Mouse (Mus musculus) lung, embryonic 14.5 days (tissue): ENCODE data around the gene Ccdc115. TPM values are rescaled to one million over a fixed set of nuclear protein-coding genes. Genes with fewer than 3 reads are reported as not detected.

Experiments
- ATAC-seq: fragments of 200-750 bp; cut with Nextera tagmentation; 2 replicates; pipeline ENCODE4 v1.8.0; 2017; ENCODE audit warnings: mild to moderate bottlenecking, moderate TSS enrichment, moderate library complexity; ENCODE audit not compliant: insufficient read depth
- DNase-seq: peaks from one replicate; pipeline ENCODE4 v3.0.0-alpha.2; 2015
- H3K27ac ChIP-seq: fragments of 300-500 bp; sonication (generic); 2 replicates; pipeline ENCODE4 v1.5.1; 2014; ENCODE audit warnings: low read depth, mild to moderate bottlenecking, moderate library complexity
- H3K27me3 ChIP-seq: fragments of 300-500 bp; sonication (generic); 2 replicates; pipeline ENCODE4 v1.6.1; 2014; ENCODE audit warnings: low read length, control low read depth; ENCODE audit not compliant: insufficient read depth
- H3K36me3 ChIP-seq: fragments of 300-500 bp; sonication (generic); 2 replicates; pipeline ENCODE4 v1.6.1; 2014; ENCODE audit warnings: control low read depth; ENCODE audit not compliant: insufficient read depth
- H3K4me1 ChIP-seq: fragments of 300-500 bp; sonication (generic); 2 replicates; pipeline ENCODE4 v1.6.1; 2014; ENCODE audit warnings: antibody characterized with exemption, control low read depth; ENCODE audit not compliant: insufficient read depth
- H3K4me2 ChIP-seq: fragments of 300-500 bp; sonication (generic); 2 replicates; pipeline ENCODE4 v1.6.1; 2014; ENCODE audit warnings: mild to moderate bottlenecking
- H3K4me3 ChIP-seq: fragments of 300-500 bp; sonication (generic); 2 replicates; pipeline ENCODE4 v1.5.1; 2014; ENCODE audit warnings: low read depth, low read length
- H3K9ac ChIP-seq: fragments of 300-500 bp; sonication (generic); 2 replicates; pipeline ENCODE4 v1.6.1; 2014
- H3K9me3 ChIP-seq: fragments of 300-500 bp; sonication (generic); 2 replicates; pipeline ENCODE4 v1.6.1; 2016; ENCODE audit warnings: low read depth, low read length, control low read depth
- CTCF ChIP-seq: IDR thresholded peaks from 2 replicates; pipeline ENCODE4 v1.5.1; 2016; ENCODE audit warnings: antibody characterized with exemption, low read depth
- WGBS: fragments of 180-500 bp; shearing (Covaris S2); extraction: QIAGEN DNeasy Blood & Tissue Kit; methylation state at CpG from one replicate; pipeline ENCODE4 v1.1.7; 2014; 5-methylcytosine and 5-hydroxymethylcytosine counted together
- polyA plus RNA-seq: library from polyadenylated mRNA; unstranded; fragments of >200 nt; fragmentation: Nextera tagmentation; extraction: Ambion mirVana; gene quantifications from 2 replicates; pipeline ENCODE4 v1.2.1, GENCODE M21; 2014

Ccdc115 gene
- polyA plus RNA-seq, 1 experiment from 2014 or later: 50.4 TPM

- ATAC-seq (peak; percentile 9; the same call in 1 of the 2 replicates), DNase-seq (peak; percentile 50)
- 10% methylated on average over 19 of the region's 19 CpGs for WGBS
- no peak for TF ChIP-seq CTCF
- Histone ChIP-seq H3K27me3 (no peaks in the 10 kb centered on the region), H3K9ac (peak overlapping the region; percentile 43), H3K4me3 (peak overlapping the region; percentile 57), H3K36me3 (peaks cover 4% of the 10 kb centered on the region; the same call in 1 of the 2 replicates), H3K27ac (peak overlapping the region; percentile 54; the same call in 1 of the 2 replicates), H3K9me3 (peaks cover 22% of the 10 kb centered on the region), H3K4me1 (peaks cover 5% of the 10 kb centered on the region; the same call in 1 of the 2 replicates), H3K4me2 (peak overlapping the region; percentile 69)
Measured at GRCm38 (mm10) chr1:34433891-34434521, 5.5 kb downstream of the Ccdc115 start.

DNA sequence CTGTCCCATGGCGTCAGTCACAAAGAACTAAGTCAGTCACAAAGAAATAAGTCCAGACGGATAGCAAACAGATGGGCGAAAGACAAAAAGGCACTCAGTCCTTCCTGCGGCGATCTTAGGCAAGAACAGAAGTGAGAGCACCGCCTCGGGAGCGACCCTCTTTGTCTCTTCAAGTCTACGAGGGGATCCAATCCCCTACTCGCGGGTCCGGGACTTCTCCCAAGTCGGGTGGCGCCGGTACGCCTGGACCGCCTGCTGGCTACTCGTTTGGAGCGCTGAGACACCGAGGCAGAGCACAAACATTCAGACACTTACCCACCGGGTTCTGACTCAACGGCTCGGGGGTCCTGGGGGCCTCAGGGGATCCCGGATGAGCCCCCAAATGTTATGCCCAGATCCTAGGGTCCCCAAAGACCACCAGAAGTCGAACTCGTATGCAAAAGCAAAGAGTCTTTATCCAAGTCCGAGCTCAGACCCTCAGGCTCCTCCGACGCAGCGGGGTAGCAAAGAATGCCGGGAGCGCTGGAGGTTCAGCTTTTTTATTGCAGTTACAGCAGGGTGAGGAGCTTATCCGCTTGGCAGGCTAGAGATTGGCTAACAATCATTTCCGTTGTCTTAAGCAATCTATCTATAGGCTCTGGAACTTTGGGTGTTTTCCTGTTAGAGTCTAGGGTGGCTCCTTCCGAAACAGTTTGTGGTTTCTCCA lies 6.5 kb downstream of the Ccdc115 start:
- H3K27me3 ChIP-seq: no peaks in the 10 kb centered on the region
- peak; percentile 30 for ATAC-seq
- peak overlapping the region; percentile 79; the same call in 1 of the 2 replicates for H3K27ac ChIP-seq
- 13% methylated on average over 35 of the region's 35 CpGs for WGBS
- peak overlapping the region; percentile 41 for H3K4me3 ChIP-seq
- no peak for TF ChIP-seq CTCF
- peak overlapping the region; percentile 69 for H3K4me2 ChIP-seq
- peaks cover 4% of the 10 kb centered on the region; the same call in 1 of the 2 replicates for H3K36me3 ChIP-seq
- H3K4me1 ChIP-seq: peaks cover 2% of the 10 kb centered on the region; the same call in 1 of the 2 replicates
- H3K9ac ChIP-seq: peak overlapping the region; percentile 61
- H3K9me3 ChIP-seq: peaks cover 22% of the 10 kb centered on the region
- peak; percentile 78 for DNase-seq

DNA sequence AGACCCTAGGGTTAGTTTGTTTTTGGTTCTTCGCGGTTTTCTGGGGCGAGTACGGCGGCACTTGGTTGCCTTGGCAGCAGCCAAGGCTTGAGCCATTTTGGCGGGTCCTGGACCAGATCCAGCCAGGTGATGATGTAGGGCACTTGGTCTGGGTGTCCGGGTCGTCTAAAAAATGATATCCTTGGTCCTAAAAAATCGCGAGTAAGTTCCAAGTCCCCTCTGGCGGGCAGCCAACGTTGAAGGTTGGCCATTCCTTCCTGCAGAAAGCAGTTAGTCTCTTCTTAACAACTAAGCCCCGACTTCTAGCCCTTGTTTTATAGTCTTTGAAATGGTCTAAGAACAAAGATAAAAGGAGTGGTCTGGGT lies 7.1 kb downstream of the Ccdc115 start:
- Histone ChIP-seq H3K4me2 (peak overlapping the region; percentile 69), H3K4me1 (peaks cover 2% of the 10 kb centered on the region; the same call in 1 of the 2 replicates), H3K36me3 (peaks cover 4% of the 10 kb centered on the region; the same call in 1 of the 2 replicates), H3K9ac (peak overlapping the region; percentile 61), H3K27me3 (no peaks in the 10 kb centered on the region), H3K27ac (0 out of 2 replicates have a peak overlapping the region, but pooled peaks have one; percentile 30), H3K4me3 (peak overlapping the region; percentile 41), H3K9me3 (peaks cover 22% of the 10 kb centered on the region)
- TF ChIP-seq CTCF: no peak
- DNase-seq (peak; percentile 71), ATAC-seq (no peak)
- 53% methylated on average over 13 of the region's 13 CpGs for WGBS

- TF ChIP-seq CTCF: no peak
- DNase-seq (no peak), ATAC-seq (no peak)
- Histone ChIP-seq H3K27me3 (no peaks in the 10 kb centered on the region), H3K36me3 (no peaks in the 10 kb centered on the region), H3K9me3 (peaks cover 22% of the 10 kb centered on the region), H3K9ac (no peak overlapping the region), H3K4me3 (no peak overlapping the region), H3K4me2 (no peak overlapping the region), H3K4me1 (peaks cover 2% of the 10 kb centered on the region; the same call in 1 of the 2 replicates), H3K27ac (no peak overlapping the region)
- 97% methylated on average over 9 of the region's 9 CpGs for WGBS
Measured at GRCm38 (mm10) chr1:34431431-34431830, 8.0 kb downstream of the Ccdc115 start.

- WGBS: 90% methylated on average over 3 of the region's 3 CpGs
- H3K9me3 ChIP-seq: peaks cover 22% of the 10 kb centered on the region
- H3K4me3 ChIP-seq: no peak overlapping the region
- H3K27me3 ChIP-seq: no peaks in the 10 kb centered on the region
- TF ChIP-seq CTCF: no peak
- H3K4me1 ChIP-seq: peaks cover 2% of the 10 kb centered on the region; the same call in 1 of the 2 replicates
- no peak overlapping the region for H3K4me2 ChIP-seq
- no peak overlapping the region for H3K9ac ChIP-seq
- ATAC-seq: no peak
- DNase-seq: no peak
- H3K27ac ChIP-seq: no peak overlapping the region
- no peaks in the 10 kb centered on the region for H3K36me3 ChIP-seq
Measured at GRCm38 (mm10) chr1:34430981-34431380, 8.5 kb downstream of the Ccdc115 start.

GRCm38 (mm10) chr1:34429281-34429680 lies 10.2 kb downstream of the Ccdc115 start:
- no peak for TF ChIP-seq CTCF
- Histone ChIP-seq H3K27ac (no peak overlapping the region), H3K9ac (no peak overlapping the region), H3K9me3 (peaks cover 22% of the 10 kb centered on the region), H3K4me2 (no peak overlapping the region), H3K4me3 (no peak overlapping the region), H3K36me3 (no peaks in the 10 kb centered on the region), H3K4me1 (peaks cover 2% of the 10 kb centered on the region; the same call in 1 of the 2 replicates), H3K27me3 (no peaks in the 10 kb centered on the region)
- ATAC-seq (no peak), DNase-seq (no peak)
- WGBS: 93% methylated on average over 4 of the region's 4 CpGs

DNA sequence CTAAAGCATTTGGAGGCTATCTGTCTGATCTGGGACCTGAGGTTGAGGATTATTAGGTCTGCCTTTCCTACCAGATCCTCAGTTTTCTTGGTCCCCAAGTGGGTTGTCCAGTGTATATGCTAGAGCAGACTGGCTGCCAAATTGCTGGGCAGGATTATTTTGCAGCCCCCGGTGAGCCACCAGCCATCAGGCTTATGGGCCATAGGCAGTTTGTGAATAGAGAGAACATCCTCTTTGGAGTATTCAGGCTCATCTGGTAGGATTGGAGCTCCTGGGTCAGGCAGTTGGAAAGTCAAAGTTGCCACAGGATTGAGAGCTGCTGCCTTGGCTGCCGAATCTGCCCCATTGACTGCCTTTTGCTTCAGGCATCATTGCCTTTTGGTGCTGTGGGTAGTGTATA lies 11.0 kb downstream of the Ccdc115 start:
- Histone ChIP-seq H3K4me2 (no peak overlapping the region), H3K9me3 (peaks cover 22% of the 10 kb centered on the region), H3K4me3 (no peak overlapping the region), H3K9ac (no peak overlapping the region), H3K4me1 (0 out of 2 replicates have a peak, but pooled peaks cover 2% of the 10 kb centered on the region), H3K36me3 (no peaks in the 10 kb centered on the region), H3K27me3 (no peaks in the 10 kb centered on the region), H3K27ac (no peak overlapping the region)
- no peak for TF ChIP-seq CTCF
- DNase-seq (no peak), ATAC-seq (no peak)
- 94% methylated on average over 2 of the region's 2 CpGs for WGBS
